Mouse (Mus musculus) c-Kit-positive CD71-negative TER-119-negative erythroid progenitor cells, embryonic 14.5 days (primary cell): Measurements from ENCODE around the gene Tspan5.

Experiments
- DNase-seq: peaks from one replicate; pipeline ENCODE4 v3.0.0-alpha.2; 2013; ENCODE audit warnings: low read depth

Gene Tspan5

GRCm38 (mm10) chr3:138771549-138772333 lies 29.7 kb downstream of the Tspan5 start:
- no peak for DNase-seq

GRCm38 (mm10) chr3:138773871-138774606 lies 32.0 kb downstream of the Tspan5 start:
- no peak for DNase-seq

- DNase-seq = no peak
Observed at GRCm38 (mm10) chr3:138774607-138774943, 32.6 kb downstream of the Tspan5 start.

- no peak for DNase-seq
Observed at GRCm38 (mm10) chr3:138775926-138776715, 34.1 kb downstream of the Tspan5 start.

- no peak for DNase-seq
Observed at GRCm38 (mm10) chr3:138781492-138781891, 39.5 kb downstream of the Tspan5 start.

- DNase-seq = no peak
Observed at GRCm38 (mm10) chr3:138783859-138784640, 42.1 kb downstream of the Tspan5 start.

- no peak for DNase-seq
Observed at GRCm38 (mm10) chr3:138784641-138785025, 42.6 kb downstream of the Tspan5 start.

- no peak for DNase-seq
Observed at GRCm38 (mm10) chr3:138787758-138788488, 45.9 kb downstream of the Tspan5 start.

GRCm38 (mm10) chr3:138788489-138788850 lies 46.5 kb downstream of the Tspan5 start:
- no peak for DNase-seq

GRCm38 (mm10) chr3:138789275-138789674 lies 47.3 kb downstream of the Tspan5 start:
- no peak for DNase-seq

- DNase-seq = no peak
Observed at GRCm38 (mm10) chr3:138794533-138794932, 52.5 kb downstream of the Tspan5 start.

- no peak for DNase-seq
Observed at GRCm38 (mm10) chr3:138795951-138796350, 54.0 kb downstream of the Tspan5 start.

GRCm38 (mm10) chr3:138796583-138796982 lies 54.6 kb downstream of the Tspan5 start:
- no peak for DNase-seq

GRCm38 (mm10) chr3:138800664-138801411 lies 58.8 kb downstream of the Tspan5 start:
- DNase-seq = no peak

GRCm38 (mm10) chr3:138801661-138802060 lies 59.7 kb downstream of the Tspan5 start:
- DNase-seq = no peak

- no peak for DNase-seq
Observed at GRCm38 (mm10) chr3:138802722-138803443, 60.9 kb downstream of the Tspan5 start.

GRCm38 (mm10) chr3:138803444-138804085 lies 61.6 kb downstream of the Tspan5 start:
- DNase-seq = no peak

- no peak for DNase-seq
Observed at GRCm38 (mm10) chr3:138804104-138805048, 62.4 kb downstream of the Tspan5 start.
